Mouse (Mus musculus): ENCODE measurements around the gene Lat.
"Not testable (repeated sequence)": the region's sequence is repeated elsewhere in the genome, so short reads cannot be mapped to it uniquely, and the experiment has no call there.

Lat gene

DNA sequence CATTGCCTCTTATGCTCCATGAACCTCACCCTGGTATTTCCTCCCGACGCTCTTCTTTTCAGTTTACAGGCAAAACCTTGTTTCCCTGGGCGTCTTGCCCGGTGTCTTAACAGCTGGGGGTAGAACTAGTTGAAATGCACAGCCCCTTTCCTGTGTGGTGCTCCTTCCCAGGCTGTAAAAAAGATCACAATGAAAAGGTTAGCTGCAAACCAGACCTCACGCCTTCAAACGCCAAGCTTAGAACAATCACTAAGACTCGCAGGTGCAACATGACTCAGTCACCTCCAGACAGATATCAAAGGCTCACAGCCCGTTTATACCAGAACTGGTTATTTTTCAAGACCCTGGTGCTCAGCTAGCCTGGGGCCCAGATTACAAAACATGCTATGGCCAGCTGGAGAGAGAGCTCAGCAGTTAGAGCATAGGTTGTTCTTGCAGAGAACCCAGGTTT lies 29.8 kb downstream of the Lat start:
- in situ Hi-C loops (cut with MboI; ENCODE audit: low sequenced_read_pairs) = no loop called here

- in situ Hi-C loops (cut with MboI; ENCODE audit: low sequenced_read_pairs) = no loop called here
Measured at GRCm38 (mm10) chr7:126338906-126339305, 30.5 kb downstream of the Lat start.

DNA sequence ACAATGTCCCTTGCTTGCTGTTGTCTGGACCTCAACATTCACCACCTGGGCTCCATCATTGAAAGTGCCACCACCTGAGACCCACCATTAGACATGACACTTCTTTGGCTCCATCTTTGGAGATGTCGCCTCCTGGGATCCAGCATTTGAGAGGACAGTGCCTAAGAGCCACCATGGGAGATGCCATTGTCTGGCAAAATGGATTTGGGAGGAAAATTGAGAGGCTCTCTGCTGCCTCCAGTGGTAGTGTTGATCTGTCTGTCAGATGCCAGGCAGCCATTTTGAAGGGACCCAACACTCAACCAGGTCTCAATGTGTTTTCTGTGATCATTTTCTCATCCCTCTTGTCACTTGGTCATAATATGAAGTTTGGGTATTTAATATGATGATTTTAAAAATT lies 33.8 kb downstream of the Lat start:
- in situ Hi-C loops (cut with MboI; ENCODE audit: low sequenced_read_pairs) = no loop called here

DNA sequence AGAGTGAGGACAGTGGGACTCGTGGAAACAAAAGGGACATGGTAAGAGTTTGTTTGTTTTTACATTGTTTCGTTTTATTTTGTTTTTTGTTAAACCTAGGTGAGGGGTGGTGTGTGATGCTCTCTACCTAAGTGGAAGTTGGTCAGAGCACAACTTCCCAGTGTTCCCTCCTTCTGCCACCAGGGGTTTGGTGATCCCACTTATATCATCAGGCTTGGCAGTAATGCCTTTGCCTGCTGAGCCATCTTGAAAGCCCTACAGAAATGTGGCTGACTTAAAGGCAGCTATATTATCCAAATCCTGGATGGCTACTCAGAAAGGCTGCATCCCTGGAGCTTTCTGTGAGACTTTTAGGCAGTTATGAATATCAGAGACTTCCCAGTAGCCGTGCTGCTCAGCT lies 36.7 kb downstream of the Lat start:
- in situ Hi-C loops (cut with MboI; ENCODE audit: low sequenced_read_pairs) = no loop called here

DNA sequence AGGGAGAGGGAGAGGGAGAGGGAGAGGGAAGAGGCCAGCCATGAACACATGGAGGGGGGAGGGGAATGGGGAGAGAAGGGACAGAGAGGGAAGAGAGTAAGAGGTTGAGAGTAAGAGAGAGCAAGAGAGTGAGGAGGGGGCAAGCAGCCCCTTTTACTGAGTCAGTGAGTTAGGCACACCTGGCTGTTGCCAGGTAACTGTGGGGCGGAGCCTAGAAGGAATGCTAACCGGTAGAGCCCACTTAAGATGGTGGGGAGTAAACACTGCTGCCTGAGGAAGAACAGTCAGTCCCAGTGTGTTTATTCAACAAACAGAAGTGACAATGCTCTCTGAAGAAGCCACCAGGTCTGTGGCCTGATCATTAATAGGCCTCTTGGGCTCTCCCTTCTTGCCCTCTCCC lies 38.7 kb downstream of the Lat start:
- in situ Hi-C loops (cut with MboI; ENCODE audit: low sequenced_read_pairs) = no loop called here

DNA sequence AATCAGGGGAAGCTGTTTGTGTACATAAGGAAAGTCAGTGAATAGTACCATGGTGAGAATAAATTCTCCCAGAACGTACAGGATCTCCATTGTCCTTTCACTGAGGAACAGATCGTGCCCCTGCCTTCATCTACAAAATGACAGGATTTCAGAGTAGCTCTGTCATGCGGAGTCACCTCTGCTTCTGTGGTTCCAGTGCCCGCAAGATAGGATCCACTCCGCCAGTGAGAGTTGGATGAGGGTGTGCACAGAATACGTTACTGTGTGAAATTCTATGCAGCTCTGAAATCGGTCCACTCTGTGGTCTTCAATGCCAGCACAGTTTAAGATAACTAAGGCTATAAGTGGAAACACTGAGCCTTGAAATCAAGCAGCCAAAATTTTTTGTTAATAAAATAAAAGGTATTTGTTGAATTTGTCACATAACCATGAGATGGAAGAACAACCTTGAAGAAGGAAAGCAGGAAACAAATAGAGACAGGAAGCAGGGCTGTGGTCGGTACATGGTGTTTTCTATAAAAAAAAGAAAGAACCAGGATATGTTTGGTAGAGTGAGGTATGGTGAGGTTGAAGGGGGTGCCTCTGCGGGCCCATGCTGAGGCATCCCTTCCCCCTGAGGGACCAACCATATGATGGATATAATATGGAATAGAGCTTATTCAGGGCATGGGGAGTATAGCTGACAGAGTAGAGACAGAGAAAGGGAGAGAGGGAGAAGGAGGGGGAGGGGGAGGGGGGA lies 39.3 kb downstream of the Lat start:
- in situ Hi-C loops (cut with MboI; ENCODE audit: low sequenced_read_pairs) = no loop called here

DNA sequence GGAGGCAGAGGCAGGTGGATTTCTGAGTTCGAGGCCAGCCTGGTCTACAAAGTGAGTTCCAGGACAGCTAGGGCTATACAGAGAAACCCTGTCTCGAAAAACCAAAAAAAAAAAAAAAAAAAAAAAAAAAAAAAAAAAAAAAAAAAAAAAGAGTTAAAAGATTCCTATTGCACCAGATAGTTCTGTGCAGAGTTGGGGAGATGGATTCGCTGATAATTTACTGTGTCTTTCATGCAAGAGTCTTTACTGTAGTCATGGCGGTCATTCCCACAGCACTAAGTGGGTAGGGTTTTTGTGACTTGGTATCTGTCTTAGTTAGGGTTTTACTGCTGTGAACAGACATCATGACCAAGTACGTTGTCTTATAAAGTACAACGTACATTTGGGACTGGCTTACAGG lies 40.5 kb downstream of the Lat start:
- in situ Hi-C loops (cut with MboI; ENCODE audit: low sequenced_read_pairs) = not testable (repeated sequence)

DNA sequence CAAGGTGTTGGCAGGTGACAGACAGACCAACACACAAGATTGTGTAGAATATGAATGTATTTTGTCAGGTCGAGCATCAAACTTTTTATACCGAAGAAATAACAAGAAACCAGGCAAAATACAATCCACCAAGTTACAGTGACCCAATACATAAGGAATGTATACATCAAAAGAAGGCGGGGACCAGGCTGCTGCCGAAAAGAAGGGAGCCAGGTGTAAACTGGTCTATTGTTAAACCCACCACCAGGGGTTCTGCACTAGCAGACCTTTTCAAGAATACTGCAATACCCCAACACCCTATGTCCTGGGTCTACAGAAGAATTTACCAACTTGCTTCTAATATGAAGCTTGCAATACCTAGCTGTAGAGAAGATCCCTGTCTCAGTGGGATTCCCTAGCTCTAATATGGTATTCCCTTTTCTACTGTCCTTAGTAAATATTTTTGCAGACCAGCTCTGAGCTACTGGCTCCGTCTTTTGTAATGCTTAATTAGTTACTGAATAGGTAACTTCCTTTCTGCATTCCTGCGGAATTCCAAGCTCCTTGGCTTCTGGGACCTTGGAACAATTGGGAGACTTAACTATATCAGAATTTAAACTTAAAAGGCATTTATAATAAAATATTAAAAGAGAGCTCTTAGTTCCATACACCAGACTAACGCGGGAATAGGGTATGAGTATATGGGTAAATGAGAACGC lies 43.6 kb downstream of the Lat start:
- in situ Hi-C loops (cut with MboI; ENCODE audit: low sequenced_read_pairs) = not testable (repeated sequence)

- in situ Hi-C loops (cut with MboI; ENCODE audit: low sequenced_read_pairs) = no loop called here
Measured at GRCm38 (mm10) chr7:126324791-126325190, 44.6 kb downstream of the Lat start.

DNA sequence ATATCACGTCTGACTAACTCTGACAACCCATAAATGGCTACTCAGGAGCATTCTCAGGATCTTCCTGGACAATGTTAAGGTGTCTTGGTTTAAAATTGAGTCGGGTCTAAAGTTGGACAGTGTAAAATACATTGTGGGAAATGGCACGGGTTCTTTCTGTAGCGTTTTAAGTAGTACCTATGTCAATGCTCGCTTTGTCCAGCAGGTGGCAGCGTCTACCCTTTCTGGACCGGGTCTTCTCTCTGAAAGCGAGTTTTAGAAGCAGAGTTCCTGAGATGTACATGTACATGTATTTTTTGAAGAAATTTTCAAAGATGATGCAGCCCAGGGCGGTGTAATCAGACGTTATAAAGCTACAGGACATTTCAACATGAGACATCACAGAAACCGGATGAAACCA lies 45.6 kb downstream of the Lat start:
- in situ Hi-C loops (cut with MboI; ENCODE audit: low sequenced_read_pairs) = no loop called here

- in situ Hi-C loops (cut with MboI; ENCODE audit: low sequenced_read_pairs) = no loop called here
Measured at GRCm38 (mm10) chr7:126314273-126314672, 55.1 kb downstream of the Lat start.
